Mouse (Mus musculus): Measurements from ENCODE around the gene Herc6. TPM values are rescaled to one million over a fixed set of nuclear protein-coding genes. Genes with fewer than 3 reads are reported as not detected.
A peak's percentile ranks its signal among the peaks of the same experiment; 100 is the strongest.

Herc6 gene
- total and polyA plus RNA-seq, 3 experiments = 2.4 to 5.1 TPM; not detected in 1

- TF ChIP-seq MYC (IDR thresholded peaks at IDR 0.05; ENCODE audit: low read depth, low read length) = no peak
- TF ChIP-seq ZMIZ1 (IDR thresholded peaks at IDR 0.05; ENCODE audit: low read depth, low read length) = no peak
- no peak for TF ChIP-seq MEF2A (IDR thresholded peaks at IDR 0.05; ENCODE audit: extremely low read depth, insufficient replicate concordance, low read depth, low read length, poor library complexity, severe bottlenecking)
- no peak for TF ChIP-seq CHD1 (IDR thresholded peaks at IDR 0.05; ENCODE audit: low read depth, low read length)
- TF ChIP-seq CTCF (IDR thresholded peaks at IDR 0.05 in 2 of 3, conservative IDR thresholded peaks at IDR 0.05 in 1 of 3; ENCODE audit: control insufficient read depth in 1 of 3, insufficient read depth in 1 of 3, low read depth in 2 of 3, low read length in 3 of 3, poor library complexity in 1 of 3, severe bottlenecking in 1 of 3) = no peak
- no peak for TF ChIP-seq POLR2AphosphoS5 (IDR thresholded peaks at IDR 0.05; ENCODE audit: borderline replicate concordance, low read depth, low read length)
- no peak for TF ChIP-seq BHLHE40 (IDR thresholded peaks at IDR 0.05; ENCODE audit: borderline replicate concordance, low read depth, low read length)
- peak; percentile 51; the same call in 1 of the 2 replicates for TF ChIP-seq MAX (IDR thresholded peaks at IDR 0.05; ENCODE audit: low read length)
- TF ChIP-seq MYB (IDR thresholded peaks at IDR 0.05; ENCODE audit: low read depth, low read length) = no peak
- TF ChIP-seq E2F4 (IDR thresholded peaks at IDR 0.05; ENCODE audit: borderline replicate concordance, low read depth, low read length) = peak; percentile 64; the same call in 1 of the 2 replicates
- peak; percentile 73 for TF ChIP-seq CHD2 (IDR thresholded peaks at IDR 0.05; ENCODE audit: low read length)
Measured at GRCm38 (mm10) chr6:57535386-57535936, 45.3 kb upstream of the Herc6 start, which contains the start of gene Ppm1k (continued).

- peak; percentile 59 for DNase-seq (ENCODE audit: low read depth, low spot score)
- H3K9ac ChIP-seq (ENCODE audit: control insufficient read depth, low read depth, low read length, poor library complexity, severe bottlenecking) = peak overlapping the region; percentile 55
Measured at GRCm38 (mm10) chr6:57535971-57536669, 44.7 kb upstream of the Herc6 start.

DNA sequence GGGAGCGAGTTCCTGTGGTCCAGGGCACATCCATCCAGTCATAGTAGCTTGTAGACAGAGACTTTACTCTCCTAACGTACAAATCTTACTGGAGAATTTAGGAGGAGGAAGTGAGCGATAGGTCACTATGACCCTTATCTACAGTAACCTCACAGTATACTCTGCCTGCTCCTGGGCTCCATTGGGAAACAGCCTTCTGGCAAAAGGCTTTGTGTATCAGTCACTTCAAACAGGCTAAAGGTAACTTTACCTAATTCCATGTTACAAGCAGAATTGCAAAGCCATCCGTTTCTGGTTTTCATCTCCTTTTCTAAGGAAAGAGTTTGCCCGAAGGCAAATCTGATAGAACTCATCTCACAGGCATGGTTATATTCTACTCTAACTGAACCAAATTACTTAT is 42.9 kb upstream of the Herc6 start:
- no peaks in the 10 kb centered on the region for H3K9me3 ChIP-seq (replicated peaks; ENCODE audit: insufficient read depth, low read length)
- H3K4me3 ChIP-seq (ENCODE audit: control insufficient read depth in 1 of 2, insufficient read depth in 1 of 2, low read depth in 2 of 2, low read length in 2 of 2) = no peak overlapping the region
- H3K27me3 ChIP-seq (ENCODE audit: control insufficient read depth in 1 of 2, insufficient read depth in 2 of 2, low read length in 2 of 2) = no peaks in the 10 kb centered on the region
- no peak overlapping the region for H3K9ac ChIP-seq (ENCODE audit: control insufficient read depth, low read depth, low read length, poor library complexity, severe bottlenecking)
- no peak overlapping the region for H3K27ac ChIP-seq (ENCODE audit: control insufficient read depth, low read depth, low read length)
- no peak for TF ChIP-seq SIN3A (IDR thresholded peaks at IDR 0.05; ENCODE audit: low read length)
- no peak for TF ChIP-seq CHD2 (IDR thresholded peaks at IDR 0.05; ENCODE audit: low read length)
- TF ChIP-seq SMC3 (IDR thresholded peaks at IDR 0.05; ENCODE audit: low read depth, low read length) = no peak
- TF ChIP-seq POLR2AphosphoS2 (IDR thresholded peaks at IDR 0.05; ENCODE audit: low read length) = no peak
- no peak for TF ChIP-seq GABPA (IDR thresholded peaks at IDR 0.05; ENCODE audit: low read depth, low read length)
- TF ChIP-seq ZNF384 (IDR thresholded peaks at IDR 0.05; ENCODE audit: low read depth, low read length) = no peak
- no peak for TF ChIP-seq MYB (IDR thresholded peaks at IDR 0.05; ENCODE audit: low read depth, low read length)
- no peak for TF ChIP-seq MAZ (IDR thresholded peaks at IDR 0.05; ENCODE audit: low read depth, low read length)
- TF ChIP-seq ETS1 (IDR thresholded peaks at IDR 0.05; ENCODE audit: low read depth, low read length) = no peak
- no peak for TF ChIP-seq MAX (IDR thresholded peaks at IDR 0.05; ENCODE audit: low read length)
- TF ChIP-seq JUND (IDR thresholded peaks at IDR 0.05; ENCODE audit: low read depth, low read length) = no peak
- no peak for TF ChIP-seq CHD1 (IDR thresholded peaks at IDR 0.05; ENCODE audit: low read depth, low read length)
- TF ChIP-seq RCOR1 (IDR thresholded peaks at IDR 0.05; ENCODE audit: low read depth, low read length) = no peak
- H3K4me1 ChIP-seq (ENCODE audit: control insufficient read depth in 1 of 2, insufficient read depth in 2 of 2, low read length in 2 of 2) = peaks cover 0 to 15% of the 10 kb centered on the region in 2 experiments; a peak in 3 of 4 replicates
- H3K79me2 ChIP-seq (ENCODE audit: control insufficient read depth, insufficient read depth, low read length, poor library complexity) = no peaks in the 10 kb centered on the region
- peaks cover 0 to 16% of the 10 kb centered on the region in 2 experiments; a peak in 2 of 4 replicates for H3K36me3 ChIP-seq (ENCODE audit: control insufficient read depth in 1 of 2, insufficient read depth in 2 of 2, low read length in 2 of 2)
- no peak for DNase-seq (ENCODE audit: low read depth, low spot score)

More at GRCm38 (mm10) chr6:57535971-57536669, 44.7 kb upstream of the Herc6 start:
- Histone ChIP-seq H3K36me3 (ENCODE audit: control insufficient read depth in 1 of 2, insufficient read depth in 2 of 2, low read length in 2 of 2) (peaks cover 0 to 14% of the 10 kb centered on the region in 2 experiments; a peak in 2 of 4 replicates), H3K4me1 (ENCODE audit: control insufficient read depth in 1 of 2, insufficient read depth in 2 of 2, low read length in 2 of 2) (peaks cover 5 to 14% of the 10 kb centered on the region in 2 experiments), H3K27me3 (ENCODE audit: control insufficient read depth in 1 of 2, insufficient read depth in 2 of 2, low read length in 2 of 2) (no peaks in the 10 kb centered on the region), H3K27ac (ENCODE audit: control insufficient read depth, low read depth, low read length) (peak overlapping the region; percentile 58), H3K4me3 (ENCODE audit: control insufficient read depth in 1 of 2, insufficient read depth in 1 of 2, low read depth in 2 of 2, low read length in 2 of 2) (peak overlapping the region; percentile 75 to 83), H3K79me2 (ENCODE audit: control insufficient read depth, insufficient read depth, low read length, poor library complexity) (no peaks in the 10 kb centered on the region), H3K9me3 (replicated peaks; ENCODE audit: insufficient read depth, low read length) (no peaks in the 10 kb centered on the region)
- TF ChIP-seq HCFC1 (IDR thresholded peaks at IDR 0.05; ENCODE audit: low read depth, low read length) (0 out of 2 replicates have a peak, but pooled peaks have one; percentile 27), ZNF384 (IDR thresholded peaks at IDR 0.05; ENCODE audit: low read depth, low read length) (no peak), MAFK (IDR thresholded peaks at IDR 0.05; ENCODE audit: borderline replicate concordance, low read depth, low read length) (0 out of 2 replicates have a peak, but pooled peaks have one; percentile 46), TBP (IDR thresholded peaks at IDR 0.05; ENCODE audit: low read depth, low read length) (peak; percentile 97)

Data from MEL (cell line).